Mouse (Mus musculus): ENCODE data around the gene Fzd1. TPM values are rescaled to one million over a fixed set of nuclear protein-coding genes. Genes with fewer than 3 reads are reported as not detected.
A peak's percentile ranks its signal among the peaks of the same experiment; 100 is the strongest.

Gene Fzd1
- polyA plus RNA-seq (2012; rRNA removed) (3.6 and 3.9 TPM in 2 replicates), polyA plus RNA-seq (2014; fragmentation: Nextera tagmentation; extraction: Ambion mirVana) (2.6 and 2.8 TPM in 2 replicates)

GRCm38 (mm10) chr5:4757902-4758301 is at the start of gene Fzd1:
TSS of gene Fzd1 (minus strand) at chr5:4758035.
- DNase-seq (ENCODE audit: low read depth in 3 of 3, low spot score in 3 of 3) (peak in 2 of 3 experiments; percentile 28 to 41), ATAC-seq (ENCODE audit: insufficient read depth) (peak; percentile 78)
- TF ChIP-seq CTCF (IDR thresholded peaks at IDR 0.05; ENCODE audit: low read depth) (peak; percentile 17; the same call in 1 of the 2 replicates), EP300 (IDR thresholded peaks at IDR 0.05; ENCODE audit: low read depth) (no peak)
- H3K4me3 ChIP-seq (ENCODE audit: insufficient read depth in 1 of 2, low read depth in 2 of 2, low read length in 2 of 2): peak within 1 kb of the TSS; percentile 52 to 56
- H3K27ac ChIP-seq: no peak within 1 kb of the TSS
- H3K4me2 ChIP-seq (ENCODE audit: low read depth): peak within 1 kb of the TSS; percentile 58
- H3K4me1 ChIP-seq (replicated peaks; ENCODE audit: control insufficient read depth in 2 of 2, insufficient read depth in 2 of 2, low read length in 1 of 2): no peaks in the 10 kb centered on the region
- peaks cover 47% of the 10 kb centered on the region for H3K27me3 ChIP-seq (ENCODE audit: control insufficient read depth, insufficient read depth, low read length)
- H3K9ac ChIP-seq (replicated peaks): peak within 1 kb of the TSS; percentile 6; the same call in 1 of the 2 replicates
- WGBS (ENCODE audit: insufficient replicate concordance): under 1% methylated on average over 32 of the region's 33 CpGs
- no peaks in the 10 kb centered on the region for H3K9me3 ChIP-seq (ENCODE audit: control insufficient read depth, low read length)
- H3K36me3 ChIP-seq (replicated peaks; ENCODE audit: control insufficient read depth, insufficient read depth, low read depth): no peaks in the 10 kb centered on the region

GRCm38 (mm10) chr5:4805228-4805627 is 47.4 kb upstream of the Fzd1 start:
- Histone ChIP-seq H3K27me3 (ENCODE audit: control insufficient read depth, insufficient read depth, low read length) (no peaks in the 10 kb centered on the region), H3K9ac (replicated peaks) (no peak overlapping the region), H3K9me3 (ENCODE audit: control insufficient read depth, low read length) (no peaks in the 10 kb centered on the region), H3K27ac (no peak overlapping the region), H3K4me3 (ENCODE audit: insufficient read depth in 1 of 2, low read depth in 2 of 2, low read length in 2 of 2) (no peak overlapping the region), H3K36me3 (replicated peaks; ENCODE audit: control insufficient read depth, insufficient read depth, low read depth) (no peaks in the 10 kb centered on the region), H3K4me2 (ENCODE audit: low read depth) (no peak overlapping the region), H3K4me1 (replicated peaks; ENCODE audit: control insufficient read depth in 2 of 2, insufficient read depth in 2 of 2, low read length in 1 of 2) (no peaks in the 10 kb centered on the region)
- ATAC-seq (ENCODE audit: insufficient read depth) (no peak), DNase-seq (ENCODE audit: low read depth in 3 of 3, low spot score in 3 of 3) (no peak)
- TF ChIP-seq EP300 (IDR thresholded peaks at IDR 0.05; ENCODE audit: low read depth) (no peak), CTCF (IDR thresholded peaks at IDR 0.05; ENCODE audit: low read depth) (no peak)
- WGBS (ENCODE audit: insufficient replicate concordance): 65% methylated on average over 4 of the region's 4 CpGs

GRCm38 (mm10) chr5:4803708-4804107 is 45.9 kb upstream of the Fzd1 start:
- Histone ChIP-seq H3K36me3 (replicated peaks; ENCODE audit: control insufficient read depth, insufficient read depth, low read depth) (no peaks in the 10 kb centered on the region), H3K27ac (no peak overlapping the region), H3K9me3 (ENCODE audit: control insufficient read depth, low read length) (no peaks in the 10 kb centered on the region), H3K4me2 (ENCODE audit: low read depth) (no peak overlapping the region), H3K4me3 (ENCODE audit: insufficient read depth in 1 of 2, low read depth in 2 of 2, low read length in 2 of 2) (no peak overlapping the region), H3K4me1 (replicated peaks; ENCODE audit: control insufficient read depth in 2 of 2, insufficient read depth in 2 of 2, low read length in 1 of 2) (no peaks in the 10 kb centered on the region), H3K27me3 (ENCODE audit: control insufficient read depth, insufficient read depth, low read length) (no peaks in the 10 kb centered on the region), H3K9ac (replicated peaks) (no peak overlapping the region)
- DNase-seq (ENCODE audit: low read depth in 3 of 3, low spot score in 3 of 3) (no peak), ATAC-seq (ENCODE audit: insufficient read depth) (no peak)
- WGBS (ENCODE audit: insufficient replicate concordance): 26% methylated on average over 5 of the region's 5 CpGs
- TF ChIP-seq CTCF (IDR thresholded peaks at IDR 0.05; ENCODE audit: low read depth) (no peak), EP300 (IDR thresholded peaks at IDR 0.05; ENCODE audit: low read depth) (no peak)

GRCm38 (mm10) chr5:4801971-4802370 is 44.1 kb upstream of the Fzd1 start:
- Histone ChIP-seq H3K36me3 (replicated peaks; ENCODE audit: control insufficient read depth, insufficient read depth, low read depth) (no peaks in the 10 kb centered on the region), H3K4me2 (ENCODE audit: low read depth) (no peak overlapping the region), H3K9me3 (ENCODE audit: control insufficient read depth, low read length) (no peaks in the 10 kb centered on the region), H3K27ac (no peak overlapping the region), H3K4me3 (ENCODE audit: insufficient read depth in 1 of 2, low read depth in 2 of 2, low read length in 2 of 2) (no peak overlapping the region), H3K9ac (replicated peaks) (no peak overlapping the region), H3K27me3 (ENCODE audit: control insufficient read depth, insufficient read depth, low read length) (no peaks in the 10 kb centered on the region), H3K4me1 (replicated peaks; ENCODE audit: control insufficient read depth in 2 of 2, insufficient read depth in 2 of 2, low read length in 1 of 2) (no peaks in the 10 kb centered on the region)
- DNase-seq (ENCODE audit: low read depth in 3 of 3, low spot score in 3 of 3): no peak
- ATAC-seq (ENCODE audit: insufficient read depth): no peak
- TF ChIP-seq CTCF (IDR thresholded peaks at IDR 0.05; ENCODE audit: low read depth) (no peak), EP300 (IDR thresholded peaks at IDR 0.05; ENCODE audit: low read depth) (no peak)

- WGBS (ENCODE audit: insufficient replicate concordance): 55% methylated on average over 8 of the region's 8 CpGs
- no peaks in the 10 kb centered on the region for H3K9me3 ChIP-seq (ENCODE audit: control insufficient read depth, low read length)
- no peak overlapping the region for H3K4me2 ChIP-seq (ENCODE audit: low read depth)
- H3K4me3 ChIP-seq (ENCODE audit: insufficient read depth in 1 of 2, low read depth in 2 of 2, low read length in 2 of 2): no peak overlapping the region
- ATAC-seq (ENCODE audit: insufficient read depth) (no peak), DNase-seq (ENCODE audit: low read depth in 3 of 3, low spot score in 3 of 3) (no peak)
- no peak for TF ChIP-seq EP300 (IDR thresholded peaks at IDR 0.05; ENCODE audit: low read depth)
- TF ChIP-seq CTCF (IDR thresholded peaks at IDR 0.05; ENCODE audit: low read depth): no peak
- H3K9ac ChIP-seq (replicated peaks): no peak overlapping the region
- H3K36me3 ChIP-seq (replicated peaks; ENCODE audit: control insufficient read depth, insufficient read depth, low read depth): no peaks in the 10 kb centered on the region
- no peaks in the 10 kb centered on the region for H3K4me1 ChIP-seq (replicated peaks; ENCODE audit: control insufficient read depth in 2 of 2, insufficient read depth in 2 of 2, low read length in 1 of 2)
- H3K27me3 ChIP-seq (ENCODE audit: control insufficient read depth, insufficient read depth, low read length): no peaks in the 10 kb centered on the region
- H3K27ac ChIP-seq: no peak overlapping the region
These were observed 43.4 kb upstream of the Fzd1 start for GRCm38 (mm10) chr5:4801096-4801850.

Measured in liver, embryonic 14.5 days (tissue).